Mouse (Mus musculus) activated CD4-positive, CD25-positive, alpha-beta regulatory T cell, adult 4 months (primary cell): Measurements from ENCODE around the gene Pttg1ip. TPM values are rescaled to one million over a fixed set of nuclear protein-coding genes. Genes with fewer than 3 reads are reported as not detected.

Source experiments
- ATAC-seq: one replicate; pipeline ENCODE4 v1.8.0; 2017
- polyA plus RNA-seq, 2 experiments: library from polyadenylated mRNA; unstranded; fragments of 100-300 nt; shearing (Covaris generic); gene quantifications; one replicate each; pipeline ENCODE4 v1.2.1; 2017

The Pttg1ip gene
- polyA plus RNA-seq, 2 experiments from 2014 or later, result 85.6 to 92.6 TPM

- ATAC-seq, result no peak
These were observed 61.6 kb downstream of the Pttg1ip start for GRCm38 (mm10) chr10:77643160-77643559.

GRCm38 (mm10) chr10:77645571-77645970 is 64.1 kb downstream of the Pttg1ip start:
- ATAC-seq, result no peak

GRCm38 (mm10) chr10:77647461-77647860 is 65.9 kb downstream of the Pttg1ip start:
- ATAC-seq, result no peak

GRCm38 (mm10) chr10:77647901-77648300 is 66.4 kb downstream of the Pttg1ip start:
- no peak for ATAC-seq

Other genes with a start within 250 kb of the Pttg1ip start
- 1 to 10 TPM in 1 of 2 experiments, under 1 TPM in 1; 0.71 to 1.0 TPM for gene Adarb1, start 163.4 kb upstream of the Pttg1ip start, polyA plus RNA-seq
- gene Fam207a, start 65.9 kb upstream of the Pttg1ip start, polyA plus RNA-seq, result 10 to 100 TPM; 15.2 to 15.3 TPM
- 100 to 1,000 TPM; 375 to 386 TPM for gene Itgb2, start 51.5 kb upstream of the Pttg1ip start, polyA plus RNA-seq
- 10 to 100 TPM; 75.5 to 83.8 TPM for gene Sumo3, start 24.4 kb downstream of the Pttg1ip start, polyA plus RNA-seq
- 1 to 10 TPM in 1 of 2 experiments, not detected in 1; 6.5 TPM for gene Gm49325, start 24.5 kb downstream of the Pttg1ip start, polyA plus RNA-seq
- gene Ube2g2, start 40.6 kb downstream of the Pttg1ip start, polyA plus RNA-seq, result 10 to 100 TPM; 36.5 to 39.3 TPM
- under 1 TPM; 0.38 to 0.40 TPM for gene Tspear, start 104.8 kb downstream of the Pttg1ip start, polyA plus RNA-seq
- not detected for gene Gm19402, start 109.0 kb downstream of the Pttg1ip start, polyA plus RNA-seq
- not detected for gene Gm9508, start 115.5 kb downstream of the Pttg1ip start, polyA plus RNA-seq
- gene Gm10272, start 124.9 kb downstream of the Pttg1ip start, polyA plus RNA-seq, result not detected
- gene Gm10024, start 129.7 kb downstream of the Pttg1ip start, polyA plus RNA-seq, result not detected
- not detected for gene Gm10142, start 134.1 kb downstream of the Pttg1ip start, polyA plus RNA-seq
- not detected for gene Krtap12-1, start 138.9 kb downstream of the Pttg1ip start, polyA plus RNA-seq
- not detected for gene Gm10100, start 144.8 kb downstream of the Pttg1ip start, polyA plus RNA-seq
- not detected for gene Gm18596, start 160.9 kb downstream of the Pttg1ip start, polyA plus RNA-seq
- gene Gm9736, start 169.6 kb downstream of the Pttg1ip start, polyA plus RNA-seq, result not detected
- gene Gm3233, start 178.0 kb downstream of the Pttg1ip start, polyA plus RNA-seq, result not detected
- gene Gm3238, start 189.6 kb downstream of the Pttg1ip start, polyA plus RNA-seq, result not detected
- gene Gm7138, start 195.2 kb downstream of the Pttg1ip start, polyA plus RNA-seq, result not detected
- gene Gm3250, start 200.8 kb downstream of the Pttg1ip start, polyA plus RNA-seq, result not detected
- gene Gm7137, start 206.5 kb downstream of the Pttg1ip start, polyA plus RNA-seq, result not detected
- gene Gm9639, start 213.4 kb downstream of the Pttg1ip start, polyA plus RNA-seq, result not detected
- gene Gm19668, start 217.4 kb downstream of the Pttg1ip start, polyA plus RNA-seq, result not detected
- gene Gm9507, start 230.1 kb downstream of the Pttg1ip start, polyA plus RNA-seq, result not detected
- not detected for gene Gm2696, start 233.0 kb downstream of the Pttg1ip start, polyA plus RNA-seq
- gene Krtap10-4, start 245.4 kb downstream of the Pttg1ip start, polyA plus RNA-seq, result not detected